Mouse (Mus musculus): ENCODE measurements around the gene Vmn1r214. TPM values are rescaled to one million over a fixed set of nuclear protein-coding genes. Genes with fewer than 3 reads are reported as not detected.

The Vmn1r214 gene
- polyA plus RNA-seq (2014; fragmentation: Nextera tagmentation; extraction: Ambion mirVana), result not detected in 2 replicates

GRCm38 (mm10) chr13:23030118-23030517 lies at the start of gene Vmn1r214:
Gene Vmn1r214, plus strand, starts transcription at chr13:23030418.
- Histone ChIP-seq H3K36me3 (ENCODE audit: control insufficient read depth, insufficient read depth, low read length) (no peaks in the 10 kb centered on the region), H3K27ac (ENCODE audit: low read depth, low read length) (no peak within 1 kb of the TSS), H3K4me2 (no peak within 1 kb of the TSS), H3K9ac (ENCODE audit: low read depth, low read length) (no peak within 1 kb of the TSS), H3K4me1 (ENCODE audit: control insufficient read depth, insufficient read depth, low read length) (no peaks in the 10 kb centered on the region), H3K27me3 (ENCODE audit: control insufficient read depth, insufficient read depth, low read length) (no peaks in the 10 kb centered on the region), H3K9me3 (replicated peaks; ENCODE audit: control insufficient read depth, low read length) (no peaks in the 10 kb centered on the region), H3K4me3 (ENCODE audit: low read depth, low read length) (no peak within 1 kb of the TSS)
- ATAC-seq (replicated peaks; ENCODE audit: insufficient number of reproducible peaks, low FRiP score, low TSS enrichment), result no peak
- WGBS (ENCODE audit: insufficient replicate concordance), result 64% methylated on average over 3 of the region's 3 CpGs

- Histone ChIP-seq H3K9me3 (replicated peaks; ENCODE audit: control insufficient read depth, low read length) (no peaks in the 10 kb centered on the region), H3K36me3 (ENCODE audit: control insufficient read depth, insufficient read depth, low read length) (no peaks in the 10 kb centered on the region), H3K9ac (ENCODE audit: low read depth, low read length) (no peak overlapping the region), H3K4me3 (ENCODE audit: low read depth, low read length) (no peak overlapping the region), H3K27ac (ENCODE audit: low read depth, low read length) (no peak overlapping the region), H3K27me3 (ENCODE audit: control insufficient read depth, insufficient read depth, low read length) (no peaks in the 10 kb centered on the region), H3K4me2 (no peak overlapping the region), H3K4me1 (ENCODE audit: control insufficient read depth, insufficient read depth, low read length) (no peaks in the 10 kb centered on the region)
- no peak for ATAC-seq (replicated peaks; ENCODE audit: insufficient number of reproducible peaks, low FRiP score, low TSS enrichment)
- 81% methylated on average over 11 of the region's 11 CpGs for WGBS (ENCODE audit: insufficient replicate concordance)
These were observed 39.9 kb upstream of the Vmn1r214 start for GRCm38 (mm10) chr13:22990214-22990891.

GRCm38 (mm10) chr13:22992178-22992700 lies 38.0 kb upstream of the Vmn1r214 start:
- 68% methylated on average over 1 of the region's 1 CpGs for WGBS (ENCODE audit: insufficient replicate concordance)
- no peaks in the 10 kb centered on the region for H3K36me3 ChIP-seq (ENCODE audit: control insufficient read depth, insufficient read depth, low read length)
- no peak for ATAC-seq (replicated peaks; ENCODE audit: insufficient number of reproducible peaks, low FRiP score, low TSS enrichment)

GRCm38 (mm10) chr13:22992721-22993120 lies 37.5 kb upstream of the Vmn1r214 start:
- ATAC-seq (replicated peaks; ENCODE audit: insufficient number of reproducible peaks, low FRiP score, low TSS enrichment), result no peak
- 0 out of 2 replicates have a peak, but pooled peaks cover 3% of the 10 kb centered on the region for H3K9me3 ChIP-seq (replicated peaks; ENCODE audit: control insufficient read depth, low read length)
- no peak overlapping the region for H3K4me3 ChIP-seq (ENCODE audit: low read depth, low read length)
- no peaks in the 10 kb centered on the region for H3K4me1 ChIP-seq (ENCODE audit: control insufficient read depth, insufficient read depth, low read length)
- no peak overlapping the region for H3K4me2 ChIP-seq
- H3K27ac ChIP-seq (ENCODE audit: low read depth, low read length), result no peak overlapping the region
- H3K9ac ChIP-seq (ENCODE audit: low read depth, low read length), result no peak overlapping the region
- no peaks in the 10 kb centered on the region for H3K27me3 ChIP-seq (ENCODE audit: control insufficient read depth, insufficient read depth, low read length)
- no peaks in the 10 kb centered on the region for H3K36me3 ChIP-seq (ENCODE audit: control insufficient read depth, insufficient read depth, low read length)
- 61% methylated on average over 2 of the region's 2 CpGs for WGBS (ENCODE audit: insufficient replicate concordance)

More at GRCm38 (mm10) chr13:22992178-22992700, 38.0 kb upstream of the Vmn1r214 start:
- Histone ChIP-seq H3K4me1 (ENCODE audit: control insufficient read depth, insufficient read depth, low read length) (no peaks in the 10 kb centered on the region), H3K4me3 (ENCODE audit: low read depth, low read length) (no peak overlapping the region), H3K4me2 (no peak overlapping the region), H3K27me3 (ENCODE audit: control insufficient read depth, insufficient read depth, low read length) (no peaks in the 10 kb centered on the region), H3K27ac (ENCODE audit: low read depth, low read length) (no peak overlapping the region), H3K9ac (ENCODE audit: low read depth, low read length) (no peak overlapping the region), H3K9me3 (replicated peaks; ENCODE audit: control insufficient read depth, low read length) (0 out of 2 replicates have a peak, but pooled peaks cover 3% of the 10 kb centered on the region)

GRCm38 (mm10) chr13:23007356-23007755 lies 22.9 kb upstream of the Vmn1r214 start, which contains the start of gene Vmn1r213:
Gene Vmn1r213, plus strand, starts transcription at chr13:23007656.
- no peak within 1 kb of the TSS for H3K9ac ChIP-seq (ENCODE audit: low read depth, low read length)
- H3K4me1 ChIP-seq (ENCODE audit: control insufficient read depth, insufficient read depth, low read length), result no peaks in the 10 kb centered on the region
- no peak within 1 kb of the TSS for H3K27ac ChIP-seq (ENCODE audit: low read depth, low read length)
- ATAC-seq (replicated peaks; ENCODE audit: insufficient number of reproducible peaks, low FRiP score, low TSS enrichment), result no peak
- 85% methylated on average over 1 of the region's 1 CpGs for WGBS (ENCODE audit: insufficient replicate concordance)
- H3K36me3 ChIP-seq (ENCODE audit: control insufficient read depth, insufficient read depth, low read length), result no peaks in the 10 kb centered on the region
- H3K4me2 ChIP-seq, result no peak within 1 kb of the TSS
- H3K27me3 ChIP-seq (ENCODE audit: control insufficient read depth, insufficient read depth, low read length), result no peaks in the 10 kb centered on the region
- H3K4me3 ChIP-seq (ENCODE audit: low read depth, low read length), result no peak within 1 kb of the TSS
- no peaks in the 10 kb centered on the region for H3K9me3 ChIP-seq (replicated peaks; ENCODE audit: control insufficient read depth, low read length)

GRCm38 (mm10) chr13:23018158-23018557 lies 12.1 kb upstream of the Vmn1r214 start:
- no peak overlapping the region for H3K4me2 ChIP-seq
- no peaks in the 10 kb centered on the region for H3K36me3 ChIP-seq (ENCODE audit: control insufficient read depth, insufficient read depth, low read length)
- ATAC-seq (replicated peaks; ENCODE audit: insufficient number of reproducible peaks, low FRiP score, low TSS enrichment), result no peak
- no peaks in the 10 kb centered on the region for H3K9me3 ChIP-seq (replicated peaks; ENCODE audit: control insufficient read depth, low read length)
- no peak overlapping the region for H3K4me3 ChIP-seq (ENCODE audit: low read depth, low read length)
- H3K9ac ChIP-seq (ENCODE audit: low read depth, low read length), result no peak overlapping the region
- H3K27ac ChIP-seq (ENCODE audit: low read depth, low read length), result no peak overlapping the region
- no peaks in the 10 kb centered on the region for H3K4me1 ChIP-seq (ENCODE audit: control insufficient read depth, insufficient read depth, low read length)
- no peaks in the 10 kb centered on the region for H3K27me3 ChIP-seq (ENCODE audit: control insufficient read depth, insufficient read depth, low read length)

- H3K4me3 ChIP-seq (ENCODE audit: low read depth, low read length), result no peak overlapping the region
- H3K27ac ChIP-seq (ENCODE audit: low read depth, low read length), result no peak overlapping the region
- H3K4me2 ChIP-seq, result no peak overlapping the region
- H3K9me3 ChIP-seq (replicated peaks; ENCODE audit: control insufficient read depth, low read length), result no peaks in the 10 kb centered on the region
- H3K36me3 ChIP-seq (ENCODE audit: control insufficient read depth, insufficient read depth, low read length), result no peaks in the 10 kb centered on the region
- H3K9ac ChIP-seq (ENCODE audit: low read depth, low read length), result no peak overlapping the region
- no peaks in the 10 kb centered on the region for H3K27me3 ChIP-seq (ENCODE audit: control insufficient read depth, insufficient read depth, low read length)
- no peak for ATAC-seq (replicated peaks; ENCODE audit: insufficient number of reproducible peaks, low FRiP score, low TSS enrichment)
- no peaks in the 10 kb centered on the region for H3K4me1 ChIP-seq (ENCODE audit: control insufficient read depth, insufficient read depth, low read length)
These were observed 5.4 kb upstream of the Vmn1r214 start for GRCm38 (mm10) chr13:23024812-23025211.

GRCm38 (mm10) chr13:23057778-23058177 lies 27.6 kb downstream of the Vmn1r214 start:
- no peaks in the 10 kb centered on the region for H3K4me1 ChIP-seq (ENCODE audit: control insufficient read depth, insufficient read depth, low read length)
- no peak for ATAC-seq (replicated peaks; ENCODE audit: insufficient number of reproducible peaks, low FRiP score, low TSS enrichment)
- H3K9ac ChIP-seq (ENCODE audit: low read depth, low read length), result no peak overlapping the region
- H3K9me3 ChIP-seq (replicated peaks; ENCODE audit: control insufficient read depth, low read length), result no peaks in the 10 kb centered on the region
- H3K36me3 ChIP-seq (ENCODE audit: control insufficient read depth, insufficient read depth, low read length), result no peaks in the 10 kb centered on the region
- H3K27me3 ChIP-seq (ENCODE audit: control insufficient read depth, insufficient read depth, low read length), result no peaks in the 10 kb centered on the region
- no peak overlapping the region for H3K4me2 ChIP-seq
- no peak overlapping the region for H3K4me3 ChIP-seq (ENCODE audit: low read depth, low read length)
- no peak overlapping the region for H3K27ac ChIP-seq (ENCODE audit: low read depth, low read length)
- WGBS (ENCODE audit: insufficient replicate concordance), result 42% methylated on average over 1 of the region's 1 CpGs

- Histone ChIP-seq H3K27me3 (ENCODE audit: control insufficient read depth, insufficient read depth, low read length) (no peaks in the 10 kb centered on the region), H3K4me1 (ENCODE audit: control insufficient read depth, insufficient read depth, low read length) (no peaks in the 10 kb centered on the region), H3K36me3 (ENCODE audit: control insufficient read depth, insufficient read depth, low read length) (no peaks in the 10 kb centered on the region), H3K9me3 (replicated peaks; ENCODE audit: control insufficient read depth, low read length) (no peaks in the 10 kb centered on the region), H3K27ac (ENCODE audit: low read depth, low read length) (no peak within 1 kb of the TSS), H3K4me3 (ENCODE audit: low read depth, low read length) (no peak within 1 kb of the TSS), H3K4me2 (no peak within 1 kb of the TSS), H3K9ac (ENCODE audit: low read depth, low read length) (no peak within 1 kb of the TSS)
- ATAC-seq (replicated peaks; ENCODE audit: insufficient number of reproducible peaks, low FRiP score, low TSS enrichment), result no peak
- WGBS (ENCODE audit: insufficient replicate concordance), result 58% methylated on average over 1 of the region's 1 CpGs
These were observed 37.5 kb downstream of the Vmn1r214 start, which contains the start of gene Vmn1r215 for GRCm38 (mm10) chr13:23067725-23068124. Gene Vmn1r215, plus strand, starts transcription at chr13:23068025.
